Mouse (Mus musculus): ENCODE results near the gene Trank1. TPM values are rescaled to one million over a fixed set of nuclear protein-coding genes. Genes with fewer than 3 reads are reported as not detected.

Trank1 gene
- polyA plus RNA-seq, 1 experiment from 2014 or later = 0.06 TPM

Other genes starting within 250 kb of the Trank1 start
- 17.7 and 17.9 TPM in 2 replicates for gene Lrrfip2, start 194.1 kb upstream of the Trank1 start, polyA plus RNA-seq (2015; fragmentation: Nextera tagmentation; extraction: Ambion mirVana)
- 21.4 and 23.6 TPM in 2 replicates for gene Mlh1, start 39.9 kb upstream of the Trank1 start, polyA plus RNA-seq (2015; fragmentation: Nextera tagmentation; extraction: Ambion mirVana)
- gene Epm2aip1, start 39.8 kb upstream of the Trank1 start, polyA plus RNA-seq (2015; fragmentation: Nextera tagmentation; extraction: Ambion mirVana) = 6.6 and 7.2 TPM in 2 replicates
- gene Dclk3, start 127.3 kb downstream of the Trank1 start, polyA plus RNA-seq (2015; fragmentation: Nextera tagmentation; extraction: Ambion mirVana) = 0.10 TPM in 1 of 2 replicates, not detected in the other

Measured in liver, embryonic 15.5 days (tissue).